Mouse (Mus musculus) brain, adult 10 weeks (tissue): ENCODE results near the gene A930033H14Rik. TPM values are rescaled to one million over a fixed set of nuclear protein-coding genes. Genes with fewer than 3 reads are reported as not detected.

Experiments
- polyA plus RNA-seq: library from polyadenylated mRNA; stranded (reverse); fragments of 350-450 nt; fragmentation: Illumina TruSeq; extraction: RNeasy Lipid Tissue Mini Kit (QIAGEN cat#74804); gene quantifications from one replicate; pipeline ENCODE4 v1.2.3, GENCODE M21; 2015; ENCODE audit warnings: low read depth, low replicate concordance

A930033H14Rik gene
- 1.7 TPM for polyA plus RNA-seq

DNA sequence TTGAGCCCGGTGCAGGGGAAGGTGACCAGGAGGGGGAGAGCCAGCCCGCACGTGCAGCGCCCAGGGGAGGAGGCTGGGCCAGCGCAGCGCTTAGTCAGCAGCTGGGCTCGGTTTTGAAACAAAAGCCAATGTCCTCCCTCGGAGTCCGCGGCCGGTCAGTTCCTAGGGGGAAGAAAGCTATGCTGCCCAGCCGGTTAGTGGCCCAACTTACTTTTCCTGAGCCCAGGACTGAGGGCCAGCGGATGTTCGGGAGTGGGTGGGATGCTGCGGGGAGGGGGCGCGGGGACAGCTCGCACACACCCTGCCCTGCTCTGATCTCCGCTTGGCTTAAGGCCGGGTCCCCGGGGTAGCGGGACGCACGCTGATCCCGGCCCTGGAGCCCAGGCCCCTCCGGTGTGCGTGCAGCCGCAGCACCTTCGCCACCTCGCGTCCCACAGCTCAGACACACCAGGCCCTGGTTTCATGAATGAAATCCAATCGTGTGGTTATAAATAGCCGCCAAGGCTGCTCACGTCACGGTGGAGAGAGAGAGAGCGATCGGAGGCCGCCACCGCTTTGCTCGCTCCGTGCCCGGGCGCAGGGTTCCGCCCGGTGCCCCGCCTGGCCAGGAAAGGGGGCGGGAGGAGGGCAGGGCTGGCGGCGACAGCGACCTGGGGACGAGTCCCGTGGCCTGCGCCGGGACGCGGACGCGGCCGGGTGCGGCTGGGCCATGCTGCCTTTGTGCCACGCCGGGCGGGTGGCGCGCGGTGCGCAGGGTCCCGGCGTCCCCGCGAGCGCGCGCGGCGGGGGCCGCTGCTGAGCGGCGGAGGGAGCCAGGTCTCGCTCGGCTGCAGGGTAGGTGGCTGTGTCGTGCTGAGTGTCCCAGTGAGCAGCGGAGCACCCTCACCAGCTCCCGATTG, at the start of gene A930033H14Rik:
A930033H14Rik (minus strand) TSS at position 557 of the 899 bp plus-strand sequence.

Other genes with a start within 250 kb of the A930033H14Rik start
- gene Rhobtb1, start 61.7 kb downstream of the A930033H14Rik start, polyA plus RNA-seq = 3.7 TPM
- 3.3 TPM for gene Cdk1, start 139.8 kb upstream of the A930033H14Rik start, polyA plus RNA-seq
- 187 TPM for gene Ank3, start 185.7 kb upstream of the A930033H14Rik start, polyA plus RNA-seq